Mouse (Mus musculus): ENCODE results near the gene Zfp212. TPM values are rescaled to one million over a fixed set of nuclear protein-coding genes. Genes with fewer than 3 reads are reported as not detected.

Zfp212 gene
- polyA plus RNA-seq, 1 experiment from 2014 or later, result 7.6 TPM

Other genes with a start within 250 kb of the Zfp212 start
- gene Pdia4, start 107.0 kb upstream of the Zfp212 start, polyA plus RNA-seq (2016; fragmentation: Nextera tagmentation; extraction: Ambion mirVana), result 142 and 147 TPM in 2 replicates
- gene Zfp786, start 89.6 kb upstream of the Zfp212 start, polyA plus RNA-seq (2016; fragmentation: Nextera tagmentation; extraction: Ambion mirVana), result 0.99 and 1.0 TPM in 2 replicates
- gene Zfp398, start 84.8 kb upstream of the Zfp212 start, polyA plus RNA-seq (2016; fragmentation: Nextera tagmentation; extraction: Ambion mirVana), result 3.0 and 3.7 TPM in 2 replicates
- 6.2 and 6.5 TPM in 2 replicates for gene Zfp282, start 43.3 kb upstream of the Zfp212 start, polyA plus RNA-seq (2016; fragmentation: Nextera tagmentation; extraction: Ambion mirVana)
- gene Zfp956, start 32.9 kb downstream of the Zfp212 start, polyA plus RNA-seq (2016; fragmentation: Nextera tagmentation; extraction: Ambion mirVana), result 4.6 and 5.3 TPM in 2 replicates
- 4.9 and 5.5 TPM in 2 replicates for gene Zfp777, start 128.4 kb downstream of the Zfp212 start, polyA plus RNA-seq (2016; fragmentation: Nextera tagmentation; extraction: Ambion mirVana)
- gene Zfp746, start 166.1 kb downstream of the Zfp212 start, polyA plus RNA-seq (2016; fragmentation: Nextera tagmentation; extraction: Ambion mirVana), result 10.4 and 10.5 TPM in 2 replicates